Mouse (Mus musculus) stomach, embryonic 14.5 days (tissue): ENCODE data around the gene Coa3. TPM values are rescaled to one million over a fixed set of nuclear protein-coding genes. Genes with fewer than 3 reads are reported as not detected.
A peak's percentile ranks its signal among the peaks of the same experiment; 100 is the strongest.

Experiments
- ATAC-seq: fragments of 200-750 bp; cut with Nextera tagmentation; 2 replicates; pipeline ENCODE4 v1.8.0; 2017; ENCODE audit warnings: low read depth, moderate TSS enrichment; ENCODE audit not compliant: insufficient number of reproducible peaks, insufficient read depth, low FRiP score
- H3K27ac ChIP-seq: fragments of 300-500 bp; sonication (generic); 2 replicates; pipeline ENCODE4 v1.5.1; 2014; ENCODE audit warnings: mild to moderate bottlenecking, low read length, moderate library complexity, mixed read lengths
- H3K27me3 ChIP-seq: fragments of 300-500 bp; sonication (generic); 2 replicates; pipeline ENCODE4 v1.6.1; 2014; ENCODE audit warnings: low read length, control low read depth, mixed read lengths; ENCODE audit not compliant: control insufficient read depth, insufficient read depth
- H3K36me3 ChIP-seq: fragments of 300-500 bp; sonication (generic); 2 replicates; pipeline ENCODE4 v1.6.1; 2014; ENCODE audit warnings: mild to moderate bottlenecking, control low read depth, low read length, moderate library complexity, mixed read lengths; ENCODE audit not compliant: control insufficient read depth, insufficient read depth
- H3K4me1 ChIP-seq: fragments of 300-500 bp; sonication (generic); 2 replicates; pipeline ENCODE4 v1.6.1; 2014; ENCODE audit warnings: low read length, control low read depth, mixed read lengths; ENCODE audit not compliant: control insufficient read depth, insufficient read depth
- H3K4me2 ChIP-seq: fragments of 300-500 bp; sonication (generic); replicated peaks from 2 replicates; pipeline ENCODE4 v1.6.1; 2014; ENCODE audit warnings: low read depth, low read length, control low read depth
- H3K4me3 ChIP-seq: fragments of 300-500 bp; sonication (generic); 2 replicates; pipeline ENCODE4 v1.5.1; 2014; ENCODE audit warnings: low read depth, low read length, control low read depth
- H3K9ac ChIP-seq: fragments of 300-500 bp; sonication (generic); replicated peaks from 2 replicates; pipeline ENCODE4 v1.6.1; 2014; ENCODE audit warnings: low read depth, mild to moderate bottlenecking, control low read depth, low read length, moderate library complexity, mixed read lengths
- H3K9me3 ChIP-seq: fragments of 300-500 bp; sonication (generic); 2 replicates; pipeline ENCODE4 v1.6.1; 2016; ENCODE audit warnings: low read depth, low read length, control low read depth; ENCODE audit not compliant: control insufficient read depth
- WGBS: fragments of 180-500 bp; shearing (Covaris S2); extraction: QIAGEN DNeasy Blood & Tissue Kit; methylation state at CpG from one replicate; pipeline ENCODE4 v1.1.7; 2014; 5-methylcytosine and 5-hydroxymethylcytosine counted together
- polyA plus RNA-seq: library from polyadenylated mRNA; unstranded; fragments of >200 nt; fragmentation: Nextera tagmentation; extraction: Ambion mirVana; gene quantifications from 2 replicates; pipeline ENCODE4 v1.2.1, GENCODE M21; 2014

Coa3 gene
- polyA plus RNA-seq, 1 experiment from 2014 or later: 215 TPM

DNA sequence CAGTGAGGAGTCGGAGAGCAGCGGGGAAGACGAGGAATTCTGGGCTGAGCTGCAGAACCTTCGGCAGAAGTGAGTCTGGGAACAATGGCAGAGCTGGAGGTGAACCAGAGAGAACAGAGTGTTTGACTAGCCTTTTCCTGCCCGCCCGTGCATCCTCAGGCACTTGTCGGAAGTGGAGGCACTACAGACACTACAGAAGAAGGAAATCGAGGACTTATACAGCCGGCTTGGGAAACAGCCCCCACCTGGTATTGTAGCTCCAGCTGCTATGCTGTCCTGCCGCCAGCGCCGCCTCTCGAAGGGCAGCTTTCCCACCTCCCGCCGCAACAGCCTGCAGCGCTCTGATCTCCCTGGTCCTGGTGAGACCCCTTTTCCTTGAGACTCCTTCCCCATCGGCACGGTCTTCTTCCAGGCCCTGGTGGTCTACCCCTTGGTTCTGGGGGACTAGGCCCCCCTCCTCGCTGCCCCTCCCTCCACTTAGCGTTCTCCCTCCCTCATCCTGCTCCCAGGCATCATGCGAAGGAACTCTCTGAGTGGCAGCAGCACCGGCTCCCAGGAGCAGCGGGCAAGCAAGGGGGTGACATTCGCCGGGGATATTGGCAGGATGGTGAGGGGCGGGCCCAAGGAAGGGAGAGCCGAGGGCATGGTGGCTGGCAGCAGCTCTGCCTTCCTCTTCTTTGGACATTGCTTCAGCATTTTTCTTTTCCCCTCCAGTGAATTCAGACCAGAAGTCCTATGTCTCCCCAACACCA is 2.4 kb downstream of the Coa3 start:
- Histone ChIP-seq H3K36me3 (peaks cover 2% of the 10 kb centered on the region; the same call in 1 of the 2 replicates), H3K4me2 (0 out of 2 replicates have a peak overlapping the region, but pooled peaks have one; percentile 6), H3K4me1 (peaks cover 15% of the 10 kb centered on the region), H3K9me3 (no peaks in the 10 kb centered on the region), H3K4me3 (no peak overlapping the region), H3K27me3 (no peaks in the 10 kb centered on the region), H3K9ac (no peak overlapping the region), H3K27ac (no peak overlapping the region)
- WGBS: 35% methylated on average over 27 of the region's 27 CpGs
- no peak for ATAC-seq

DNA sequence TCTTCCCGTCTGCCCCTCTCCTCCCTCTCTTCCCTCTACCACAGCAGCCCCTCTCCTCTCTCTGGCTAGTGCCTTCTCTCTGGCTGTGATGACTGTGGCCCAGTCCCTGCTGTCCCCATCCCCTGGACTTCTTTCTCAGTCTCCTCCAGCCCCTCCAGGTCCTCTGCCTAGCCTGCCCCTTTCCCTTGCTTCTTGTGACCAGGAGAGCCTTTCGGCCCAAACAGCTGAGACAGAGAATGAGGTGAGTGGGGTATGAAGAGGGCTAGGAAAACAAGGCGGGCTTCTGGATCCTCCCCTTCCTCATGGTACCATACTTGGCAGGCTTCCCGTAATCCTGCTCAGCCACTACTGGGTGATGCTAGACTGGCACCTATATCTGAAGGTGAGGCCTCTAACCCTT is 3.6 kb downstream of the Coa3 start:
- no peak overlapping the region for H3K27ac ChIP-seq
- peaks cover 15% of the 10 kb centered on the region for H3K4me1 ChIP-seq
- 74% methylated on average over 4 of the region's 4 CpGs for WGBS
- H3K9ac ChIP-seq: no peak overlapping the region
- no peak for ATAC-seq
- H3K36me3 ChIP-seq: peaks cover 2% of the 10 kb centered on the region; the same call in 1 of the 2 replicates
- no peak overlapping the region for H3K4me2 ChIP-seq
- no peaks in the 10 kb centered on the region for H3K9me3 ChIP-seq
- H3K27me3 ChIP-seq: no peaks in the 10 kb centered on the region
- H3K4me3 ChIP-seq: no peak overlapping the region

DNA sequence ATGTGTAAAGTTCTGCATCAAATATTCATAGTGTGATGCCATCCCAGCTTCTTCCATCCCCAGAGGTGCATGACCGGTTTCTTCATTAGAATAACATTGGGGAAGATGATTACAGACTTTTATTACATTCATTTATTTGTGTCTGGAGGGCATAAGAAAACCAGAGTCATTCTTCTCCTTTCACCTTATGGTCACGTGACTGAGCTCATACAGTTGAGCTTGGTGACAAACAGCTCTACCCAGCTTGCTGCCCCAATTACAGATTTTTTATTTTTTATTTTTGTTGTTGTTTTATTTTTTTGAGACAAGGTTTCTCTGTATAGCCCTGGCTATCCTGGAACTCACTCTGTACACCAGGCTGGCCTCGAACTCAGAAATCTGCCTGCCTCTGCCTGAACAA is 6.5 kb downstream of the Coa3 start:
- H3K9me3 ChIP-seq: no peaks in the 10 kb centered on the region
- ATAC-seq: no peak

GRCm38 (mm10) chr11:101269577-101270116 is 9.3 kb downstream of the Coa3 start:
- ATAC-seq: no peak
- H3K36me3 ChIP-seq: no peaks in the 10 kb centered on the region
- H3K27me3 ChIP-seq: no peaks in the 10 kb centered on the region
- no peak overlapping the region for H3K4me2 ChIP-seq
- WGBS: 16% methylated on average over 10 of the region's 10 CpGs
- H3K27ac ChIP-seq: no peak overlapping the region
- no peak overlapping the region for H3K9ac ChIP-seq
- no peak overlapping the region for H3K4me3 ChIP-seq
- peaks cover 5% of the 10 kb centered on the region; the same call in 1 of the 2 replicates for H3K4me1 ChIP-seq
- H3K9me3 ChIP-seq: no peaks in the 10 kb centered on the region

More for the DNA sequence above, 6.5 kb downstream of the Coa3 start:
- H3K4me1 ChIP-seq: peaks cover 6% of the 10 kb centered on the region
- H3K27me3 ChIP-seq: no peaks in the 10 kb centered on the region
- H3K4me3 ChIP-seq: no peak overlapping the region
- H3K4me2 ChIP-seq: no peak overlapping the region
- 81% methylated on average over 3 of the region's 3 CpGs for WGBS
- H3K9ac ChIP-seq: no peak overlapping the region
- peaks cover 2% of the 10 kb centered on the region; the same call in 1 of the 2 replicates for H3K36me3 ChIP-seq
- no peak overlapping the region for H3K27ac ChIP-seq

- H3K27me3 ChIP-seq: peaks cover 5% of the 10 kb centered on the region; the same call in 1 of the 2 replicates
- ATAC-seq: no peak
- peaks cover 27% of the 10 kb centered on the region; the same call in 1 of the 2 replicates for H3K4me1 ChIP-seq
- 40% methylated on average over 6 of the region's 6 CpGs for WGBS
- H3K9ac ChIP-seq: no peak overlapping the region
- no peak overlapping the region for H3K4me3 ChIP-seq
- no peaks in the 10 kb centered on the region for H3K36me3 ChIP-seq
- H3K27ac ChIP-seq: no peak overlapping the region
- H3K4me2 ChIP-seq: peak overlapping the region; percentile 40; the same call in 1 of the 2 replicates
- H3K9me3 ChIP-seq: no peaks in the 10 kb centered on the region
These were observed 13.0 kb downstream of the Coa3 start for GRCm38 (mm10) chr11:101265906-101266305.

DNA sequence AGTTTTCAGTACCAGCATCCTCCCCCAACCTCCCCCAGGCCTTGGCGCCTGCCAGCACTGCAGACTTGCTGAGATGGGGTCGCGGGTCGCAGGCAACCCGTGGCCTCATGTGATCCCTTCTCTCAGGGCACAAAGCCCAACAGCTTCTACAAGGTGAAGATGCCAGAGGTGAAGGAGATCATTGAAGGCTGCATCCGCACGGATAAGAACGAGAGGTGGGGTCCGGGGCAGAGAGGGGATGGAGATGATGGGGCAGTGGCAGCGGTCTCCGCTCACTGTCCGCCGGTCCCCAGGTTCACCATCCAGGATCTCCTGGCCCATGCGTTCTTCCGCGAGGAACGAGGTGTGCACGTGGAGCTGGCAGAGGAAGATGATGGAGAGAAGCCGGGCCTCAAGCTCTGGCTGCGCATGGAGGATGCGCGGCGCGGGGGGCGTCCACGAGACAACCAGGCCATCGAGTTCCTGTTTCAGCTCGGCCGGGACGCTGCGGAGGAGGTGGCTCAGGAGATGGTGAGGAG is 13.9 kb downstream of the Coa3 start:
- H3K9ac ChIP-seq: peak overlapping the region; percentile 25; the same call in 1 of the 2 replicates
- ATAC-seq: no peak
- peak overlapping the region; percentile 40 for H3K4me2 ChIP-seq
- 13% methylated on average over 31 of the region's 31 CpGs for whole genome bisulfite sequencing
- H3K4me3 ChIP-seq: peak overlapping the region; percentile 27
- H3K27me3 ChIP-seq: peaks cover 5% of the 10 kb centered on the region; the same call in 1 of the 2 replicates
- H3K9me3 ChIP-seq: no peaks in the 10 kb centered on the region
- peaks cover 27% of the 10 kb centered on the region; the same call in 1 of the 2 replicates for H3K4me1 ChIP-seq
- H3K27ac ChIP-seq: no peak overlapping the region
- no peaks in the 10 kb centered on the region for H3K36me3 ChIP-seq

GRCm38 (mm10) chr11:101263989-101264280 is 15.0 kb downstream of the Coa3 start:
- Histone ChIP-seq H3K9ac (no peak overlapping the region), H3K4me3 (no peak overlapping the region), H3K4me1 (peaks cover 37% of the 10 kb centered on the region), H3K36me3 (no peaks in the 10 kb centered on the region), H3K9me3 (no peaks in the 10 kb centered on the region), H3K27me3 (peaks cover 5% of the 10 kb centered on the region; the same call in 1 of the 2 replicates), H3K27ac (no peak overlapping the region), H3K4me2 (no peak overlapping the region)
- ATAC-seq: no peak
- WGBS: 33% methylated on average over 3 of the region's 3 CpGs

- WGBS: 18% methylated on average over 32 of the region's 32 CpGs
- H3K4me3 ChIP-seq: peak overlapping the region; percentile 58; the same call in 1 of the 2 replicates
- ATAC-seq: no peak
- no peak overlapping the region for H3K27ac ChIP-seq
- H3K9ac ChIP-seq: no peak overlapping the region
- peaks cover 5% of the 10 kb centered on the region; the same call in 1 of the 2 replicates for H3K27me3 ChIP-seq
- H3K4me2 ChIP-seq: peak overlapping the region; percentile 98; the same call in 1 of the 2 replicates
- H3K9me3 ChIP-seq: no peaks in the 10 kb centered on the region
- peaks cover 43% of the 10 kb centered on the region for H3K4me1 ChIP-seq
- no peaks in the 10 kb centered on the region for H3K36me3 ChIP-seq
These were observed 15.6 kb downstream of the Coa3 start for GRCm38 (mm10) chr11:101263138-101263988.
